Mouse (Mus musculus) cerebellum, adult 11-12 months (tissue): ENCODE data around the gene D17H6S53E.

ENCODE experiments used
- DNase-seq: peaks from one replicate; pipeline ENCODE4 v3.0.0; 2022

The D17H6S53E gene

DNA sequence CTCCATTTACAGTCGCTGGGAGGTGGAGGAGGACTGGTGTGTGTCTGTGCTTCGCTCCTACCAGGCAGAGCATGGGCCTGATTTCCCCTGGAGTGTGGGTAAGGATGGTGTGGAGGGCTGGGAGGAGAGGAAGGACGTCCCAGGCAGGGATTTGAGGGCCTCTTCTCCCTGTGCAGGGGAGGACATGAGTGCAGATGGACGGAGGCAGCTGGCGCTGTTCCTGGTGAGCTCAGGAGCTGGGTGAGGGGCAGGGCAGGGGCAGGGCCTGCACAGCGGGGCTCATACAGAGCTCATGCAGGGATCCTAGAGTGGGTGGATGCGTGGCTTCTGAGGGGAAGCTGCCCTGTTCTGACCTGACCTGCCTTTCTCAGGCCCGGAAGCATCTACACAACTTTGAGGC lies 23.9 kb upstream of the D17H6S53E start:
- no peak for DNase-seq

DNA sequence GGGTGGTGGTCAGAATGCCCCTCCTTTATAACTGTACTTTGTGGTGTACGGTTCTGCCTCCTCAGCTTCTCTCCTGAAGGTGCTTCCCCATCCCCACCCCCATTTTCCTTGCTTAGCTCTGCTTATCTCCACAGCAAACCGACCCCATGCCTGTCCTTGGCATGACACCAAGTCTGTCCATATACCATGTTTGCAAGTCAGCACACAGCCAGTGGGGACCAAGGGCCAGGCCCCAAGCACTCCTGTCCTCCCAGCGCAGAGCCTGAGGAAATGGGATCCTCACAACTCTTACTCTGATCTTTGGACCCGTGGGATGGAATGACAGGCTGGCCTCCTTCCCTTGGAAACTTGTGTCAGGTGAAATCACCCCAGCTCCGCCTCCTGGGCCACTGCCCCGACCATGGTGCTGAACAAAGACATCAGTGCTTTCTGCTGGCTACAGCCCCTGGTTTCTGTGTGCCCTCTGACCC lies 22.9 kb upstream of the D17H6S53E start:
- no peak for DNase-seq

DNA sequence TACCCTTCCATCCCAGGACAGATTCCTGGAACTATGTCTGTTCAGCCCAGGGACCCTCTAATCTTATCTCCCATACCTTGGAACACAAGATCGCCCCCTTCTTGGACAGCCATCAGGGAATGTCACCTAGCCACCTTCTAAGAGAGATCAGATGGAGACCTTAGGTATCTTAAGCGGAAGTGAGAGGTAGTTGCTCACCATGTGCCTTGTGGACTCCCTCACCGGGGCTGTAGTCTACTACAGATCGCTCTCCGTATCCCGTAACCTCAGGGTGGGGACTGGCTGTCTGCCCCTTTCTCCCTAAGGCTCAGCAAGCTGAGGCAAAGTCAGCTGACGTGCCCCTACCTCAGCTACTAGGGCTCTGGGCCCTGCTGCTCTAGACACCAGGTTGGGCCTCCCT lies 22.1 kb upstream of the D17H6S53E start:
- DNase-seq = no peak

DNA sequence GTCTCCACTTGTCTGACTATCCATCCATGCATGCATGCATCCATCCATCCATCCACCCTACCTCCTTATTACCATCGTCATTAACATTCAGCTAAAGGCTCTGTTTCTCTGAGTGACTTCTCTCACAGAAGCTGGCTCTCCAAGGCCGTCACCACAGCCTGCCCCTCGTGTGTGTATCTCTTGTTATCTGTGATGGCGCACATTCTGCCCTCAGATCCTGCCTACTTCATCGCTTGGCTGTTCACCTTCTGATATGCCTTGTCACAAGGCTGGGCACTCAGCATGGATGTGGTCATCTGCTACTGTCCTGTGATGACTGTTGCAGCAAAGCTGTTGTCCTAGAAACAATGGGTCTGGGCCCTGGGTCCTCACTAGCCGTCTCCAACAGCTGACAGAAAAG lies 21.4 kb upstream of the D17H6S53E start:
- no peak for DNase-seq

DNA sequence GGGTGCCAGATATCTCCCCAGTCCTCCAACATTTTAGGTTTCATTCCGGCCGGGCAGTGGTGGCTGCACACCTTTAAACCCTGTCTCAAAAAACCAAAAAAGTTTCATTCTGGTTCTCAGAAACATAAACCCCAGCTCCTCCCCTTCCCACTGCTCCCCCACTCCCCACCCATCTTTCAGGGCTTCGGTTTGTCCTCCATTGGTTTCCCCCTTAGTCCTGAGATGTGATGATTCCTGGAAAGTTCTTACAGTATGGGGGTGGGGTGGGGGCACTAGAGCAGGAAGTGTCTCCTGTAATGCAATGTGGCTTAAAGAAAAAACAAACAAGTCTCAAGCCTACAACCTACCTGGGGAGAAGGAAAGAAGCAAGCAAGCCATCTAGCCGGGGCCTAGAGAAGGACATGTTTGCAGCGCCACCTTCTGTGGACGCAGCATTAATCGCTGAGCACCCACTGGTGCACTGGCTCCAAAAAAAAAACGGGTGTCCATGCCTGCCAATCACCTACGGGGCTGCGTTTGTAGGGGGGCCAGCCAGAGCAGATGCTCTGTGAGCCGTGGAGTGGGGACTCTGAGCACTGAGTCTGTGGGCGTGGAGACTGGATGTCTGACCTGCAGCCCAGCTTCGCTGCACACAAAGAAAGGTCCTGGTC lies 20.3 kb upstream of the D17H6S53E start:
- DNase-seq = peak; percentile 78

DNA sequence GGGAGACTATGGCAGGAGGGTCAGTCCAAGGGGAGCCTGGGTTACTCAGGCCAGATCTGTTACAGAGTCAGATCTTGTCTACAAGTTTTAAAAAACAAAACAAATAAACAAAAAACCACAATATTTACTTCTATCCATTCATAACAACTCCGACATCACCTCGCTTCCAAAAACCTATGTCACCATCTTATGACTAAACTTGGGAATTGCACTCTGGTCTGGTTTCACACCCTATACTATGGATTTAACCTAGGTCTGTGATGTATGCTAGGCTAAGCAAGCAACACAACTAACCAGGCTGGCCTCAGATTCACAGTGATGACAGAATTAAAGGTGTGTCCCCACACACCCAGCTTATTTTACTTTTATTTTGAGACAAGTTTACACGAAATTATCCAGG lies 19.7 kb upstream of the D17H6S53E start:
- DNase-seq = no peak

DNA sequence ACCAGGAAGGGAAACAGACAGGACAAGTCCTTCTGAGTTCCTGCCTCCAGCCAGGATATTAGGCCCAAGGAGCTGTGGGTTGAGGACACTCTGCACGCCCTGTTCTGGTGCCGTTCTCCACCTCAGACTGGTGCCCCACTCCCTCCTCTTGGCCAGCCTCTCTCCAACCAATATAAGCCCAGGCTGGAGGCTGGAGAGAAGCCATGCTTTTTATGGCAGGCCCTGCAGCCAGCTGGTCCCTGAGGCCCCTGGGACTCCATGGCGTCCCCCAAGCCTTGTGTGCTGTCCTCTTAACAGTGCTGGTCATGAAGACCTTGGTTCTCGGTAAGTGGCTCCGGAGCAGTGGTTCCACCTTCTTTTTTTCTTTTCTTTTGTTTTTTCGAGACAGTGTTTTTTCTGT lies 18.1 kb upstream of the D17H6S53E start, which contains the start of gene Ly6g5c:
Gene Ly6g5c, plus strand, starts transcription at position 183 of the 400 bp plus-strand sequence.
- peak; percentile 82 for DNase-seq

DNA sequence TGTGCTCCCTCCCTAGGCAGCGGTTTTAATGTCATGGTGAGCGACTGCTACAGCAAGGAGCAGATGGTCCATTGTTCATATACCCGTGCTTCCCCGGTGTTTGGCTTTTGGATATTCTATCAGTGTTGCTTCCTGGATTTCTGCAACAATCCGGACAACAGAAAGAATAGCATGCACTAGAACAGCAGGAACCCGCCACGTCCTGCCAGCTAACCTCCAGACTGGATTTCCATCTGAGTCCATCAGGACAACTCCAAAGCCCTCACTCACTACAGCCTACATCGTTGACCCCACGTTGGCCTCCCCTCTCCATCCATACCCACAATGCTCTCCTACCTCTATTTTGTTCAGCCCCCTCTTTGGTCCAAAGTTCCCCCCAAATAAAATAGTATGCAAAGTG lies 14.4 kb upstream of the D17H6S53E start:
- no peak for DNase-seq

DNA sequence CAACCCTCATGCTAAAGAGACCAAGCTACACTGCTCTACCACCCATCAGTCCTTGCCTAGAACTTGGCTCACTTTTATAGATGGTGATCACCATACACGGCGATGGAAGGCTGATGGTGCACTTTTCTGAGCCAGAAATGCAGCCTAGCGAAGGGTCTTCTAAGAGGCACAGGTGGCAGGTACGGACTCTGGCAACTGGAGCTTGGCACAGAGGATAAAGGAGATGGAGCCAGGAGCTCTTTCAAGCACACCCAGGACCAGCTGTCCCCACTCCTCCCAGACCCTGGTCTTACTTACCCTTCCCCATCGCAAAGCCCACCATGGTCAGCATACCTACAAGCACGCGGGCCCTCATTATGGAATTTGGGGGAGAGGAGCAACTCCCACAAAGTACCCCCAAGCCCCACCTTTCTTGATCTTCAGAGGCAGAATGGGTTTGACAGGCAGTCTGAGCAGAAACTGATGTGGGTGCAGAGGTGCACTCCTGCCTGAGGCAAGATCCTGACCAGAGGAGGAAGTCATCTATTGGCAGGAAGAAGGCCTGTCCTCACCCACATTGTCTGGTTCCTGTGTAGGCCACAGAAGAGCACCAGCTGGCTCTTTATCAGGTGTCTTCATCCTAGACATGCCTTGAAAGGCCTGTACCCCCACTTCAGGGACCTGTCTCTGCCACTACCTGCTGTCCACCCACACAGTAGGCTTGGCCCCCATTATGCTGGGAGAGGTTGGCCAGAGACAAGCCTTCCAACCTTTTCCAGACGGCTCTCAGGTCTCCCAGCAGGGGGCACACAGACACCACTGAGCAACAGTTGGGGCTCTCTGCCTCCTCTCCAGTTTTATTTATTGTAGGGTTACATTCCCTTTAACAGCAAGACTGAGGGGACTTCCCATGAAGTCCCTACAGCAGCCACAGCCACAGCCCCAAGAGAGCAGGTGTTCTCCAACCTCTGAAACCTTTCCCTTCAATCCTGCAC lies 10.8 kb upstream of the D17H6S53E start, which contains the start of gene Ly6g5b:
Gene Ly6g5b, minus strand, starts transcription at position 383 of the 974 bp plus-strand sequence.
- DNase-seq = no peak

DNA sequence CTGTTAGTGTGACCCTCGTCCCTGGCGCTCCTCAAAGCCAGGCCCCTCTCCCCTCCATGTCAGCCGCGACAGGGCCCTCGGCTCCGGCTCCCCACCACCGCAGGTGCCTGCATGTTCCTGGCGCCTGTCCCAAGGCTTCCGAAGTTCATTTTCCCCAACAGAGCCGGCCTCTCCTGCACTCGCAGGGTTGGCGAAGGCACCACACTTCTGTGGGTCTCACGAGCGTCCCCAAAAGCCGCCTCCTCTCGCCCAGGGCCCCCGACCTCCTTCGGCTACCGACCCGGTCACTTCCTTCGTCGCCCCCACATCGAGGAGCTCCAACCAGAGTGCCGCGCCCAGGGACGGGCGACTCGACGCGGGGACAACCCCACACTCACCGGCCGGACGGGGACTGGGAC lies 5.4 kb upstream of the D17H6S53E start:
- DNase-seq = peak; percentile 81

DNA sequence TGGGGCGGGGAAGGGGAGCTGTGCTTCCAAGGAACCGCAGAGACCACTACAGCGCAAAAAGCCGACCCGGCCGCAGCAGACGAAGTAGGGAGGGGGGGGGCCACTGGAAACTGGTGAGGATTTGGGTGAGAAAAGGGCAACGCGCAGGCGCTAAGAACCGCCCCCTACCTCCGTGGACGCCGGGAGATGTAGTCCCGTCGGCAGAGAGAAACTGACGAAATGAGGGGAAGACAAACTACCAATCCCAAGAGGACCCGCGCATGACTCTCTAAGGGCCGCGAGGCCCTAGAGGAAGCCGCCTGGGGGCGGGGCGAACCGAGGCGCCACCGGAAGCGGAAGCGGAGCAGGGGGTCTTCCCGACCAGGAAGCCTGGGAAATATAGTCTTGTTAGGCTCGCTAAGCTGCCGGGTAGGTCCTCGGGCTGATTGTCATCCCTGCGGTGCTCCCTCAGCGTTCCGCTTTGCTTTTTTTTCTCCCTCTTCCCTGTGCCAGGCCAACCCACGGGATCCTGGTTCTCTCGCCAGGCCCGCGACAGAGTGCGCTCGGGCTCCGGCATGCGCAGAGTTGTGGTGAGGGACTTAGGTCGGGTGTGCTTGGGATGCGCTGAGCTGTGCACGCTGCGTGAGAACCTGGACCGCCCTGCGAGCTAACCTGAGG lies 4.9 kb upstream of the D17H6S53E start, which contains the start of gene Gpank1:
Gene Gpank1, plus strand, starts transcription at position 313 of the 657 bp plus-strand sequence.
- peak; percentile 99 for DNase-seq

DNA sequence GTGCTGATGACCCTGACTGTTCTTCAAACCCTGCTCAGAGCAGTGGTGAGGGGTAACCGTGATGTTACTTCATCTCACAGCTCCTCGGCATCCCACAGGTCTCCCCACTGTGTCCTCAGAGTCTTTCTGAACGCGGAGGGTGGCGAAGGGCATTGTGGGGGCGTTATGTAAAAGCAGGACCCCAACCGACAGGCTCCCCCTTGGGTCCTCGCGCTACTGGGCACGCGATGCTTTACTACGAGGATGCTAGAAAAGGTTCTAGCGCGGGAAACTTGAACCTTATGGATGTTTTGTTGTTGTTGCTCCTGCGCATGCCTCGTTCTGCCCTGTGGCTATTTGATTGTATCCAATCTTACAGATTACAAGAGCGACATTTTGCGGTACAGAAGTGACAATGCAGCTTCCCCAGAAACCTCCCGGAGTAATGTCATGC lies 4.3 kb upstream of the D17H6S53E start, which contains the start of gene Csnk2b:
Gene Csnk2b, minus strand, starts transcription at position 183 of the 433 bp plus-strand sequence.
- peak; percentile 83 for DNase-seq

DNA sequence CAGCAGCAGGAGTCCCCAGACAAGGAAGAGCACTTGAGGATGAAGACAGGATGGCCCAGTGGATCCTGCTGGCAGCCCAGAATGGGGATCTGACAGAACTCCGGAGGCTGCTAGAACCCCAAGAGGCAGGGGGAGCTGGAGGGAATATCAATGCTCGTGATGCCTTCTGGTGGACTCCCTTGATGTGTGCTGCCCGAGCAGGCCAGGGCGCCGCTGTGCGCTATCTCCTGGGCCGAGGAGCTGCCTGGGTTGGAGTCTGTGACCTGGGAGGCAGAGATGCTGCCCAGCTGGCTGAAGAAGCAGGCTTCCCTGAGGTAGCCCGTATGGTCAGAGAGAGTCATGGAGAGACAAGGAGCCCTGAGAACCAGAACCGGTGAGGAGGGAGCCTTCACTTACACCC lies 2.9 kb upstream of the D17H6S53E start:
- peak; percentile 39 for DNase-seq

DNA sequence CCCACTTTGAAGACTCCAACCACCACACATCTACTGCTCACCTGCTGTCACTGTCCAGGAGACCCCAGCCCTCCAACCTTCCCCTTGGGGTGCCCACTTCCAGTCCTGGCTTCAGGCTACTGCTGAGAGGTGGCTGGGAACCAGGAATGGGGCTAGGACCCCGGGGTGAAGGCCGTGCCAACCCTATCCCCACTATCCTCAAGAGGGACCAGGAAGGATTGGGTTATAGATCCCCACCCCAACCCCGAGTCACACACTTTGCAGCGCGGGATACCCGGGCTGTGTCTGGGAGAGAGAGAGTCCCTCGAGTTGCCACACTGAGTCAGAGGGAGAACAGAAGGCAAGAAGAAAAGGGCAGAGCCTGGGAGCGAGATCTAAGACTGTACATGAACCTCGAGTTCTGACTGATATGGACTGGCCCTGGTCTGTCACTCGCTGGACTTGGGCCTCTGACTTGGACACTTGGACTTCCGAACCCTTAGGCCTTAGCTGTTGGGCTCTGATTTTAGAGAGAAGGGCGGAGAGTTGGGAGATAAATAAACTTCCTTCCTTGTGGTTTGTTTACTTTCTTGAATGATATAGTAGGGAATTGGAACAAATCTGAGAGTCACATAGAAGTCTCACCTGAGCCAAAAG lies 1.8 kb upstream of the D17H6S53E start:
- DNase-seq = peak; percentile 53

DNA sequence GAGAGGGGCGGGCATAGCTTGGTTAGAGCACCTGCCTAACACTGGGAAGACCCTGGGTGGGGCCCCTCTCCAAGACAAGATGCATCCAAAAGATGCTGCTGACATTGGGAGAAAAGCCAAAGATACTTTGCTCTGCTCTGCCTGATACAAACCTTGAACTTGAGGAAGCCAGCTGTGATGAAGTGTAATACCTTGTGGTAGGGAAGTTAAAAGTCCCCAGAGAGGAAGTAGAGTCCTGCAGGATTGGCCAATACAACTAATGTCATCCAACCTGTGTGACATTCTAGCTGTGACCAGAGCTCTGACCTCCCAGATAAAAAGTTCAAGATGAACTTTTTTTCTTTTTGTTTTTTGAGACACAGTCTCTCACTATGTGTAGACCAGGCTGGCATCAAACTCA lies 1.1 kb upstream of the D17H6S53E start:
- peak; percentile 46 for DNase-seq

DNA sequence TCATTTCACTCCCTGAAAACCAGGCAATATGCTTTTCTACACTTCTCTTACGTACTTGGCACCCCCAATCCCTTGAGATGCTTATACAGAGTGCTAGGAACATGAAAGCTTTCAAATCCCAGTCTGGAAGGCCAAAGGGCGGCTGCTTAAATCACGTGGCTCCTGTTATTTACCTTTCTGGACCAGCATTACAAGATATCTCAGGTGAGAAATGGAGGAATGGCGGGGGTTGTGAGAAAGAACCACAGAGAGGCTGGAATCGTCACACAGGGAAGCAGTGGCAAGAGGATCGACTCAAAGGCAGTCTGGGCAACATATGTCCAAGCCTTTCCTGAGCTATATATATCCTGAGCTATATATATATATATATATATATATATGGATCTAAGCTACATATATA lies 595 bp upstream of the D17H6S53E start:
- no peak for DNase-seq

DNA sequence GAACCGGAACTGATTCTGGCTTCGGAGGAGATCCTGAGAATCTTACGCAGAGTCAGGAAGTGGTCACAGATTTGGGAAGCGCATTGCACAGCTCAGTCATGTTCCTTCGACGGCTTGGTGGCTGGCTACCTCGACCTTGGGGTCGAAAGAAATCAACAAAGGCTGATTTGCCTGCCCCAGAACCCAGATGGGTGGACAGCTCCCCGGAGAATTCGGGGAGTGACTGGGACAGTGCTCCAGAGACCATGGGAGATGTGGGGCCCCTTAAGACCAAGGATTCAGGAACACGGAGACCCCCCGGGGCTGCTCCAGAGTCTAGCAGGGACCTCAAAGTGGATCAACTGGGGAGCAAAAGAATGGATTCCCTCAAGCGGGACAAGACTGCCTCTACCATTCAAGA lies 844 bp downstream of the D17H6S53E start:
- DNase-seq = peak; percentile 41

DNA sequence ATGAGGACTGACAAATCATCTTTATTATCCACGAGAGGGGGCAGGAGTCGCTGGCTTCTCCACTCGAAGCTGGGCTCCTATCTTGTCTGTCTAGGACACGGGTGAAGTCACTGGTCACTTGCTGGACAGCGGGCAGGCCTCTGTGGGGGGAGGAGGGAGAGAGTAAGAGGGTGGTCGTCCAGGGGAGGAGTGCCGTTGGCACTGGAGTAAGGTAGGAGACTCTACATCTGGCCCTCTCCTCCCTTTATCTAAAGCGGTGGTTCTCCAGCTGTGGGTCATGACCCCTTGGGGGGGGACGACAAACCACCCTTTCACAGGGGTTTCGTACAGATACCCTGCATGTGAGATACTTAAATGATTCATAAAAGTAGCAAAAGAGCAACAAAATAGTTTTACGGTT lies 2.8 kb downstream of the D17H6S53E start:
- DNase-seq = peak; percentile 47

DNA sequence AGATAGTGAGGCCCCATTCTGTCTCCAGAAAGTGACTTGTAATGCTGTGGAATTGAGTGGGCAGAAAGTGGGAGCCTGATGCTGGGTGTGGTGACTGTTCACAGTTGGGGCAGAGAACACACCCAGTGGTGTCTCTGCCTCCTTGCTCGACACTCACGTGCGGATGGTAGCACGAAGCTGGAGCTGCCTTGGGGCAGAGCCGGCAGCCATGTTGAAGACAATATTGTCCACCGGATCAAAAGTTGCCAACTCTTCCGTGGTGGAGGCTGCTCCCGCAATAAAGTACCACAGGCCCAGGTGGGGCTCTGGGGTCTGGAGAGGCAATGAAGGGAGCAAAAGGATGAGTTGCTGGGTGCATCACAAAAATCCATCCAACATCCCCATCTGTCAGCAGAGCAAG lies 4.9 kb downstream of the D17H6S53E start:
- DNase-seq = no peak

DNA sequence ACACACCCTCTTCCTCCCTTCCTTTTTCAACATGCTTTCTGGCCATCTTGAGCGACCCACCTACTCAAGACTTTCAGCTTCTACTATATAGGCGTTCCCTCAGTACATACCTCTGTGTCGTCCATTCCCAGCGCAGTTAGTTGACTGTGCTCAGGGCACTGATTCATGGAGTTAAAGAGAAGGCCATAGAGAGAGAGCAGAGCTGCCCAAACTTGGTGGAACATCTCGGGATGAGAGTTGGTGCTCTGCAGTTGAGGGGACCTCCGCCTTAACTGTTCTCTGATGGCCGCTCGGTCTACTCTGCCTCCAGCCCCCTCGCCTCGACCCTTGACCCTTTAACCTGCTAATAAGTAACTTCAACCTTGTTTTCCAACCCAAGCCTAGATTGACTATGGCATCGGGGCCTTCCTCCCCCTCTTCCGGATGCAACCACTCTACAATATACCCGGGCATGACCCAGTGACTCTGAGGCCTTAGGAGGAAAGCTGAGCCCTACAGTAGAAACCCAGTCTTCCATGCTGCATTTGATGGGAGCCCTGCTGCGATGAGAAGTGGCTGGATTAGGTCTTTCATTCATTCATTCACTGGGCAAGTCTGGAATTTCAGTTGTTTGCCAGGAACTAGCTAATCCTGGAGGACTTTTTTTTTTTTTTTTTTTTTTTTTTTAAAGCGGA lies 5.5 kb downstream of the D17H6S53E start, which contains the start of gene Apom:
Gene Apom, minus strand, starts transcription at position 551 of the 674 bp plus-strand sequence.
- DNase-seq = no peak

DNA sequence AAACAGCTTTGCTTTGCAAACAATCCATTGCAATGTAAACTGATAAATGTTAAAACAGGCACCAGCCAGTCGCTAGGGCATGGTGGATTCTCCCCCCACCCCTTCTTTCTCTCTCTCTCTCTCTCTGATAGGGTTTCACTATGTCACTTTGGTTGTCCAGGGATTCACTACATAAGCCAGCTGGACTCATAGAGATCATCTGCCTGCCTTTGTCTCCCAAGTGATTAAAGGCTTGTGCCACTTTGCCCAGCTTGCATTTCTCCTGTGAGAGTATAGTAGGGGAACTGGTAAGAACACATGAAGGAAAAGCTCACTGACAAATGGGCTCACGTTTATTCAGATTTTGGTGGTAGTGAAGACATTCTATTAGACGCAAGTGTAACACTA lies 6.0 kb downstream of the D17H6S53E start:
- DNase-seq = no peak

DNA sequence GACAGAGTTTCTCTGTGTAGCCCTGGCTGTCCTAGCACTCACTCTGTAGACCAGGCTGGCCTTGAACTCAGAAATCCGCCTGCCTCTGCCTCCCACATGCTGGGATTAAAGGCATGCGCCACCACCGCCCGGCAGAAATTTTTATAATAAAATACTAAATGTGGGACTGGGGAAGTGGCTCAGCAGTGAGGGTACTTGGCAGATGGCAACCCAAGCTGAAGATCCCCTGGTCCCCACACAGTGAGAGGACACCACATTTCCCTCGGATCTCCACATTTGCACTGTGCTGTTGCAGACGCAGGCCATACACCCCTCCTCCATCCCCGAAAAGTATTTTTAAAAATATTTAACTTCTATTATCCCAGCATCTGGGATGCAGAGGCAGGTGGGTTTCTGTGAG lies 7.3 kb downstream of the D17H6S53E start:
- peak; percentile 54 for DNase-seq
